In genomic region chr7:13278957-13279356, GRCm38 (mm10) we compare ENCODE assay signal across 8 mouse cellular contexts. TPM values are rescaled to one million over a fixed set of nuclear protein-coding genes. Genes with fewer than 3 reads are reported as not detected.
DNase-seq lines count a peak whose midpoint lies in the region; ATAC-seq lines count a peak whose summit lies in the region.
"Not testable (repeated sequence)": the region's sequence is repeated elsewhere in the genome, so short reads cannot be mapped to it uniquely, and the experiment has no call there.
"Had no signal": no experiment of that assay in that cellular context is flagged by ENCODE, and none has a peak within 500 bp of the region (broad histone marks: within the 10 kb centered on the region; RNA-seq: fewer than 3 reads in every experiment).

No protein-coding gene starts in this region.

- peak; percentile 14 for DNase-seq in adrenal gland, postnatal 14 days
- not testable (repeated sequence) for DNase-seq in heart, embryonic 10.5 days (ENCODE audit: low spot score)
- peak; percentile 27 for DNase-seq in induced T-regulatory cell, adult 2 months (ENCODE audit: low read depth)

- not testable (repeated sequence) for H3K4me1 ChIP-seq in embryonic facial prominence, embryonic 15.5 days; heart, embryonic 10.5 days; limb, embryonic 12.5 days (replicated peaks); neural tube, embryonic 12.5 days

- peaks cover 19% of the 10 kb centered on the region for H3K79me2 ChIP-seq in macrophage (ENCODE audit: inconsistent target)

- WGBS in embryonic facial prominence, embryonic 15.5 days: under 1% methylated on average over 13 of the region's 29 CpGs
- WGBS in heart, embryonic 10.5 days: 1% methylated on average over 16 of the region's 29 CpGs
- under 1% methylated on average over 20 of the region's 29 CpGs for WGBS in limb, embryonic 12.5 days
- 0% methylated on average over 2 of the region's 29 CpGs for WGBS in macrophage (ENCODE audit: missing documents)
- under 1% methylated on average over 21 of the region's 29 CpGs for WGBS in neural tube, embryonic 12.5 days

- peak overlapping the region; percentile 62 for H3K4me3 ChIP-seq in embryonic facial prominence, embryonic 15.5 days (replicated peaks)
- H3K4me3 ChIP-seq in heart, embryonic 10.5 days: peak overlapping the region; percentile 78
- H3K4me3 ChIP-seq in limb, embryonic 12.5 days (replicated peaks): peak overlapping the region; percentile 60
- H3K4me3 ChIP-seq in macrophage (ENCODE audit: inconsistent target): peak overlapping the region; percentile 85
- peak overlapping the region; percentile 60 for H3K4me3 ChIP-seq in neural tube, embryonic 12.5 days

- H3K27me3 ChIP-seq in embryonic facial prominence, embryonic 15.5 days; heart, embryonic 10.5 days (ENCODE audit: insufficient read depth, poor library complexity, severe bottlenecking); limb, embryonic 12.5 days; neural tube, embryonic 12.5 days (replicated peaks): not testable (repeated sequence)

- not testable (repeated sequence) for H3K9me3 ChIP-seq in embryonic facial prominence, embryonic 15.5 days (replicated peaks); heart, embryonic 10.5 days; limb, embryonic 12.5 days; neural tube, embryonic 12.5 days

- H3K27ac ChIP-seq in embryonic facial prominence, embryonic 15.5 days (replicated peaks): peak overlapping the region; percentile 82
- H3K27ac ChIP-seq in heart, embryonic 10.5 days: peak overlapping the region; percentile 97
- not testable (repeated sequence) for H3K27ac ChIP-seq in limb, embryonic 12.5 days; macrophage; neural tube, embryonic 12.5 days

- H3K36me3 ChIP-seq in embryonic facial prominence, embryonic 15.5 days: peaks cover 34% of the 10 kb centered on the region
- peaks cover 70% of the 10 kb centered on the region for H3K36me3 ChIP-seq in heart, embryonic 10.5 days
- peaks cover 69% of the 10 kb centered on the region for H3K36me3 ChIP-seq in limb, embryonic 12.5 days
- not testable (repeated sequence) for H3K36me3 ChIP-seq in macrophage (ENCODE audit: inconsistent target)
- peaks cover 33% of the 10 kb centered on the region for H3K36me3 ChIP-seq in neural tube, embryonic 12.5 days

- peak overlapping the region; percentile 60 for H3K4me2 ChIP-seq in embryonic facial prominence, embryonic 15.5 days (replicated peaks)
- H3K4me2 ChIP-seq in limb, embryonic 12.5 days: peak overlapping the region; percentile 60
- H3K4me2 ChIP-seq in neural tube, embryonic 12.5 days (replicated peaks): peak overlapping the region; percentile 65

- peak; percentile 45 for ATAC-seq in embryonic facial prominence, embryonic 15.5 days (ENCODE audit: insufficient number of reproducible peaks, low FRiP score, low TSS enrichment, low read depth)
- ATAC-seq in limb, embryonic 12.5 days (ENCODE audit: insufficient number of reproducible peaks, insufficient read depth, low FRiP score, low TSS enrichment, low read depth): peak; percentile 55
- ATAC-seq in neural tube, embryonic 12.5 days (ENCODE audit: low FRiP score, low read depth): peak; percentile 72

- peak overlapping the region; percentile 73 for H3K9ac ChIP-seq in embryonic facial prominence, embryonic 15.5 days
- H3K9ac ChIP-seq in limb, embryonic 12.5 days (replicated peaks): peak overlapping the region; percentile 65; the same call in 1 of the 2 replicates
- peak overlapping the region; percentile 75 for H3K9ac ChIP-seq in neural tube, embryonic 12.5 days

RNA-seq across cellular contexts. Expression of gene Zswim9, which starts 0.4 kb away (rescaled TPM):
- 7.4 and 10.0 TPM in 2 replicates for total RNA-seq in adrenal gland, postnatal 14 days (2021)
- polyA plus RNA-seq in embryonic facial prominence, embryonic 15.5 days (2015; fragmentation: Nextera tagmentation; extraction: Ambion mirVana): 10.7 TPM in 2 replicates
- polyA plus RNA-seq in heart, embryonic 10.5 days (2016; fragmentation: Nextera tagmentation; extraction: Ambion mirVana): 7.6 and 7.9 TPM in 2 replicates
- polyA plus RNA-seq in limb, embryonic 12.5 days (2016; fragmentation: Nextera tagmentation; extraction: Ambion mirVana): 12.6 and 15.0 TPM in 2 replicates
- total RNA-seq in macrophage (2018; cell fraction: chromatin; rRNA removed): 10 to 100 TPM in 23 of 26 experiments, 1 to 10 TPM in 3; 9.1 to 47.5 (median 21.0) TPM
- total RNA-seq in macrophage (2018; cell fraction: cytosol; rRNA removed): 1 to 10 TPM in 25 of 26 experiments, under 1 TPM in 1; 0.86 to 5.1 (median 2.7) TPM
- 10 to 100 TPM in 20 of 26 experiments, 1 to 10 TPM in 6; 6.9 to 43.5 (median 15.0) TPM for total RNA-seq in macrophage (2018; cell fraction: nucleus; rRNA removed)
- 2.6 to 4.6 TPM (median 4.1 TPM) in 3 replicates for polyA plus RNA-seq in macrophage (2018)
- 12.0 and 17.9 TPM in 2 replicates for polyA plus RNA-seq in neural tube, embryonic 12.5 days (2016; fragmentation: Nextera tagmentation; extraction: Ambion mirVana)

RNA-seq across cellular contexts. Expression of gene Lig1, which starts 1.9 kb away (rescaled TPM):
- total RNA-seq in adrenal gland, postnatal 14 days (2021): 27.4 and 30.2 TPM in 2 replicates
- 82.4 and 84.8 TPM in 2 replicates for polyA plus RNA-seq in embryonic facial prominence, embryonic 15.5 days (2015; fragmentation: Nextera tagmentation; extraction: Ambion mirVana)
- 85.1 and 105 TPM in 2 replicates for polyA plus RNA-seq in heart, embryonic 10.5 days (2016; fragmentation: Nextera tagmentation; extraction: Ambion mirVana)
- polyA plus RNA-seq in limb, embryonic 12.5 days (2016; fragmentation: Nextera tagmentation; extraction: Ambion mirVana): 134 and 137 TPM in 2 replicates
- total RNA-seq in macrophage (2018; cell fraction: chromatin; rRNA removed): 10 to 100 TPM in 18 of 26 experiments, 1 to 10 TPM in 8; 2.3 to 41.0 (median 15.4) TPM
- 10 to 100 TPM in 4 of 26 experiments, 1 to 10 TPM in 22; 5.9 to 14.4 (median 8.0) TPM for total RNA-seq in macrophage (2018; cell fraction: cytosol; rRNA removed)
- total RNA-seq in macrophage (2018; cell fraction: nucleus; rRNA removed): 10 to 100 TPM in 6 of 26 experiments, 1 to 10 TPM in 20; 2.7 to 65.8 (median 7.3) TPM
- polyA plus RNA-seq in macrophage (2018): 5.4 to 37.3 TPM (median 35.3 TPM) in 3 replicates
- 68.9 and 71.2 TPM in 2 replicates for polyA plus RNA-seq in neural tube, embryonic 12.5 days (2016; fragmentation: Nextera tagmentation; extraction: Ambion mirVana)

RNA-seq across cellular contexts. Expression of gene Pla2g4c, which starts 45.5 kb away (rescaled TPM):
- total RNA-seq in adrenal gland, postnatal 14 days (2021): 0.38 and 0.78 TPM in 2 replicates
- polyA plus RNA-seq in embryonic facial prominence, embryonic 15.5 days (2015; fragmentation: Nextera tagmentation; extraction: Ambion mirVana): 1.2 TPM in 2 replicates
- polyA plus RNA-seq in heart, embryonic 10.5 days (2016; fragmentation: Nextera tagmentation; extraction: Ambion mirVana): 0.75 and 1.3 TPM in 2 replicates
- 1.2 and 1.5 TPM in 2 replicates for polyA plus RNA-seq in limb, embryonic 12.5 days (2016; fragmentation: Nextera tagmentation; extraction: Ambion mirVana)
- total RNA-seq in macrophage (2018; cell fraction: chromatin; rRNA removed): 1 to 10 TPM in 13 of 26 experiments, under 1 TPM in 13; 0.18 to 2.8 (median 1.0) TPM
- under 1 TPM in 18 of 26 experiments, not detected in 8; 0.05 to 0.88 (median 0.27) TPM for total RNA-seq in macrophage (2018; cell fraction: cytosol; rRNA removed)
- total RNA-seq in macrophage (2018; cell fraction: nucleus; rRNA removed): 1 to 10 TPM in 5 of 26 experiments, under 1 TPM in 20, not detected in 1; 0.19 to 3.2 (median 0.59) TPM
- 0.12 to 0.19 TPM in 2 of 3 replicates, not detected in the other for polyA plus RNA-seq in macrophage (2018)
- 0.94 and 1.0 TPM in 2 replicates for polyA plus RNA-seq in neural tube, embryonic 12.5 days (2016; fragmentation: Nextera tagmentation; extraction: Ambion mirVana)
- total RNA-seq: gastrocnemius, adult 18-20 months had no signal
